Mouse (Mus musculus) midbrain, postnatal 0 days (tissue): ENCODE data around the gene Tmem203. TPM values are rescaled to one million over a fixed set of nuclear protein-coding genes. Genes with fewer than 3 reads are reported as not detected.

ENCODE experiments used
- ATAC-seq: fragments of 200-750 bp; cut with Nextera tagmentation; 2 replicates; pipeline ENCODE4 v1.8.0; 2017; ENCODE audit warnings: moderate number of reproducible peaks, mild to moderate bottlenecking, moderate TSS enrichment, moderate library complexity; ENCODE audit not compliant: low FRiP score
- DNase-seq: peaks from one replicate; pipeline ENCODE4 v3.0.0-alpha.2; 2015; ENCODE audit warnings: low spot score
- H3K27ac ChIP-seq: fragments of 300-500 bp; sonication (generic); 2 replicates; pipeline ENCODE4 v1.5.1; 2014; ENCODE audit warnings: low read depth, mild to moderate bottlenecking, low read length, mixed read lengths
- H3K27me3 ChIP-seq: fragments of 300-500 bp; sonication (generic); 2 replicates; pipeline ENCODE4 v1.6.1; 2014; ENCODE audit warnings: low read length, control low read depth, mixed read lengths; ENCODE audit not compliant: insufficient read depth
- H3K36me3 ChIP-seq: fragments of 300-500 bp; sonication (generic); 2 replicates; pipeline ENCODE4 v1.6.1; 2014; ENCODE audit warnings: low read length, control low read depth, mixed read lengths; ENCODE audit not compliant: insufficient read depth
- H3K4me1 ChIP-seq: fragments of 300-500 bp; sonication (generic); 2 replicates; pipeline ENCODE4 v1.6.1; 2014; ENCODE audit warnings: mild to moderate bottlenecking, control low read depth, antibody characterized with exemption, low read length, mixed read lengths; ENCODE audit not compliant: insufficient read depth
- H3K4me2 ChIP-seq: fragments of 300-500 bp; sonication (generic); 2 replicates; pipeline ENCODE4 v1.6.1; 2014; ENCODE audit warnings: low read depth, mild to moderate bottlenecking, low read length, mixed read lengths; ENCODE audit not compliant: poor library complexity, severe bottlenecking
- H3K4me3 ChIP-seq: fragments of 300-500 bp; sonication (generic); 2 replicates; pipeline ENCODE4 v1.5.1; 2014; ENCODE audit warnings: low read depth, mild to moderate bottlenecking, low read length, moderate library complexity
- H3K9ac ChIP-seq: fragments of 300-500 bp; sonication (generic); replicated peaks from 2 replicates; pipeline ENCODE4 v1.6.1; 2014; ENCODE audit warnings: mild to moderate bottlenecking, low read length, moderate library complexity, mixed read lengths; ENCODE audit not compliant: poor library complexity, severe bottlenecking
- H3K9me3 ChIP-seq: fragments of 300-500 bp; sonication (generic); 2 replicates; pipeline ENCODE4 v1.6.1; 2016; ENCODE audit warnings: low read length, control low read depth
- CTCF ChIP-seq: IDR thresholded peaks from 2 replicates; pipeline ENCODE4 v1.5.1; 2016; ENCODE audit warnings: antibody characterized with exemption, mild to moderate bottlenecking
- WGBS: fragments of 180-500 bp; shearing (Covaris S2); extraction: QIAGEN DNeasy Blood & Tissue Kit; methylation state at CpG from one replicate; pipeline ENCODE4 v1.1.7; 2014; 5-methylcytosine and 5-hydroxymethylcytosine counted together
- polyA plus RNA-seq: library from polyadenylated mRNA; unstranded; fragments of >200 nt; fragmentation: Nextera tagmentation; extraction: Ambion mirVana; gene quantifications from 2 replicates; pipeline ENCODE4 v1.2.1, GENCODE M21; 2015
- total RNA-seq: library from RNA; depleted of rRNA; stranded (reverse); fragments of >200 nt; gene quantifications from 2 replicates; pipeline ENCODE4 v1.2.3, GENCODE M21; 2014

Tmem203 gene
- total and polyA plus RNA-seq, 2 experiments from 2014 or later = 20.0 to 47.8 TPM

- Histone ChIP-seq H3K9ac (peak overlapping the region; percentile 91), H3K27ac (peak overlapping the region; percentile 75), H3K4me2 (peak overlapping the region; percentile 94), H3K9me3 (no peaks in the 10 kb centered on the region), H3K36me3 (peaks cover 58% of the 10 kb centered on the region), H3K4me1 (peaks cover 17% of the 10 kb centered on the region), H3K27me3 (no peaks in the 10 kb centered on the region), H3K4me3 (peak overlapping the region; percentile 78)
- ATAC-seq (peak; percentile 61), DNase-seq (no peak)
- TF ChIP-seq CTCF = no peak
- WGBS = 0% methylated on average over 28 of the region's 29 CpGs
Measured at GRCm38 (mm10) chr2:25272515-25272914, 17.3 kb downstream of the Tmem203 start.

- Histone ChIP-seq H3K27me3 (no peaks in the 10 kb centered on the region), H3K9me3 (no peaks in the 10 kb centered on the region), H3K4me3 (peak overlapping the region; percentile 78), H3K36me3 (peaks cover 62% of the 10 kb centered on the region), H3K4me1 (peaks cover 17% of the 10 kb centered on the region), H3K4me2 (peak overlapping the region; percentile 94), H3K27ac (peak overlapping the region; percentile 75), H3K9ac (peak overlapping the region; percentile 91)
- WGBS = 40% methylated on average over 16 of the region's 16 CpGs
- ATAC-seq = no peak
- TF ChIP-seq CTCF = no peak
- DNase-seq = no peak
Measured at GRCm38 (mm10) chr2:25273010-25273409, 17.8 kb downstream of the Tmem203 start.

GRCm38 (mm10) chr2:25278928-25279882, 24.0 kb downstream of the Tmem203 start:
- H3K4me2 ChIP-seq = no peak overlapping the region
- H3K9me3 ChIP-seq = no peaks in the 10 kb centered on the region
- no peak overlapping the region for H3K27ac ChIP-seq
- H3K27me3 ChIP-seq = no peaks in the 10 kb centered on the region
- no peaks in the 10 kb centered on the region for H3K4me1 ChIP-seq
- ATAC-seq (no peak), DNase-seq (peak; percentile 91)
- H3K9ac ChIP-seq = no peak overlapping the region
- TF ChIP-seq CTCF = peak; percentile 90
- H3K36me3 ChIP-seq = peaks cover 70% of the 10 kb centered on the region
- no peak overlapping the region for H3K4me3 ChIP-seq
- WGBS = 61% methylated on average over 13 of the region's 13 CpGs

GRCm38 (mm10) chr2:25285551-25285950, 30.3 kb downstream of the Tmem203 start:
- DNase-seq = no peak
- 89% methylated on average over 2 of the region's 2 CpGs for WGBS
- Histone ChIP-seq H3K4me1 (0 out of 2 replicates have a peak, but pooled peaks cover 5% of the 10 kb centered on the region), H3K9ac (no peak overlapping the region), H3K9me3 (no peaks in the 10 kb centered on the region), H3K27me3 (peaks cover 10% of the 10 kb centered on the region; the same call in 1 of the 2 replicates), H3K4me3 (no peak overlapping the region), H3K4me2 (no peak overlapping the region), H3K36me3 (peaks cover 40% of the 10 kb centered on the region), H3K27ac (no peak overlapping the region)
- ATAC-seq = no peak
- TF ChIP-seq CTCF = no peak

GRCm38 (mm10) chr2:25286314-25286713, 31.1 kb downstream of the Tmem203 start:
- ATAC-seq (no peak), DNase-seq (no peak)
- Histone ChIP-seq H3K4me2 (no peak overlapping the region), H3K9ac (no peak overlapping the region), H3K4me1 (peaks cover 10% of the 10 kb centered on the region; the same call in 1 of the 2 replicates), H3K27me3 (peaks cover 18% of the 10 kb centered on the region; the same call in 1 of the 2 replicates), H3K4me3 (no peak overlapping the region), H3K9me3 (no peaks in the 10 kb centered on the region), H3K36me3 (peaks cover 35% of the 10 kb centered on the region), H3K27ac (no peak overlapping the region)
- WGBS = 83% methylated on average over 1 of the region's 1 CpGs
- TF ChIP-seq CTCF = no peak
